8 mouse cellular contexts compared by ENCODE assay signal in genomic region chr10:128337306-128338181, GRCm38 (mm10). TPM values are rescaled to one million over a fixed set of nuclear protein-coding genes. Genes with fewer than 3 reads are reported as not detected.
DNase-seq lines count a peak whose midpoint lies in the region; ATAC-seq and TF ChIP-seq lines count a peak whose summit lies in the region.

TSS of gene Cs (plus strand) at chr10:128337734.

- no peaks in the 10 kb centered on the region for H3K9me3 ChIP-seq in embryonic facial prominence, embryonic 14.5 days (ENCODE audit: control insufficient read depth, low read length)
- no peaks in the 10 kb centered on the region for H3K9me3 ChIP-seq in limb, embryonic 13.5 days
- H3K9me3 ChIP-seq in midbrain, embryonic 16.5 days (replicated peaks; ENCODE audit: control insufficient read depth, low read length, poor library complexity, severe bottlenecking): no peaks in the 10 kb centered on the region

- H3K4me1 ChIP-seq in embryonic facial prominence, embryonic 14.5 days (ENCODE audit: control insufficient read depth, insufficient read depth, low read length): 0 out of 2 replicates have a peak, but pooled peaks cover 10% of the 10 kb centered on the region
- peaks cover 11% of the 10 kb centered on the region for H3K4me1 ChIP-seq in heart, adult 2 months (ENCODE audit: control insufficient read depth, insufficient read depth, low read length)
- H3K4me1 ChIP-seq in limb, embryonic 13.5 days: peaks cover 16% of the 10 kb centered on the region
- peaks cover 24% of the 10 kb centered on the region for H3K4me1 ChIP-seq in midbrain, embryonic 16.5 days (ENCODE audit: control insufficient read depth, insufficient read depth, low read length)

- no peak for TF ChIP-seq CTCF in heart, adult 2 months (IDR thresholded peaks at IDR 0.05)

- H3K4me2 ChIP-seq in embryonic facial prominence, embryonic 14.5 days (ENCODE audit: low read depth, low read length): peak within 1 kb of the TSS; percentile 68
- H3K4me2 ChIP-seq in limb, embryonic 13.5 days (replicated peaks): peak within 1 kb of the TSS; percentile 83
- peak within 1 kb of the TSS; percentile 92 for H3K4me2 ChIP-seq in midbrain, embryonic 16.5 days (ENCODE audit: low read length)

- peak; percentile 71 for TF ChIP-seq POLR2A in heart, adult 2 months (IDR thresholded peaks at IDR 0.05; ENCODE audit: insufficient read depth, low read depth, low read length)

- H3K9ac ChIP-seq in embryonic facial prominence, embryonic 14.5 days (ENCODE audit: low read depth, low read length): peak within 1 kb of the TSS; percentile 77
- H3K9ac ChIP-seq in heart, adult 2 months (ENCODE audit: low read depth, low read length): peak within 1 kb of the TSS; percentile 99
- H3K9ac ChIP-seq in limb, embryonic 13.5 days: peak within 1 kb of the TSS; percentile 91
- H3K9ac ChIP-seq in midbrain, embryonic 16.5 days (ENCODE audit: low read depth, low read length): peak within 1 kb of the TSS; percentile 96

- TF ChIP-seq EP300 in heart, adult 2 months (IDR thresholded peaks at IDR 0.05; ENCODE audit: insufficient read depth, low read depth, low read length): peak; percentile 64; the same call in 1 of the 2 replicates

- peak; percentile 98 for ATAC-seq in embryonic facial prominence, embryonic 14.5 days (ENCODE audit: low read depth)
- peak; percentile 98 for ATAC-seq in limb, embryonic 13.5 days (ENCODE audit: low FRiP score, low read depth)
- ATAC-seq in midbrain, embryonic 16.5 days: peak; percentile 97

- DNase-seq in 3T3-L1 (ENCODE audit: low read depth, low spot score): peak; percentile 98
- peak; percentile 86 to 97 for DNase-seq in adrenal gland, postnatal 4 days (ENCODE audit: low spot score in 2 of 2)
- DNase-seq in embryonic facial prominence, embryonic 14.5 days (ENCODE audit: low spot score): peak; percentile 99
- DNase-seq in heart, adult 2 months: peak; percentile 96 to 97
- peak; percentile 96 to 97 for DNase-seq in kidney, adult 8-10 months
- DNase-seq in spleen, postnatal 10 days (ENCODE audit: low spot score in 2 of 2): peak; percentile 94 to 95

- no peaks in the 10 kb centered on the region for H3K27me3 ChIP-seq in embryonic facial prominence, embryonic 14.5 days (replicated peaks; ENCODE audit: control insufficient read depth, insufficient read depth, low read length)
- no peaks in the 10 kb centered on the region for H3K27me3 ChIP-seq in heart, adult 2 months (ENCODE audit: control insufficient read depth, insufficient read depth, low read length)
- H3K27me3 ChIP-seq in limb, embryonic 13.5 days: no peaks in the 10 kb centered on the region
- H3K27me3 ChIP-seq in midbrain, embryonic 16.5 days (ENCODE audit: control insufficient read depth, insufficient read depth, low read depth, low read length): no peaks in the 10 kb centered on the region

- WGBS in embryonic facial prominence, embryonic 14.5 days: under 1% methylated on average over 51 of the region's 61 CpGs
- under 1% methylated on average over 61 of the region's 61 CpGs for WGBS in heart, adult 2 months
- 1% methylated on average over 61 of the region's 61 CpGs for WGBS in limb, embryonic 13.5 days
- under 1% methylated on average over 59 of the region's 61 CpGs for WGBS in midbrain, embryonic 16.5 days

- H3K79me2 ChIP-seq in heart, adult 2 months (replicated peaks; ENCODE audit: control insufficient read depth, insufficient read depth, low read length): peaks cover 8% of the 10 kb centered on the region

- peak within 1 kb of the TSS; percentile 84 for H3K27ac ChIP-seq in embryonic facial prominence, embryonic 14.5 days (replicated peaks; ENCODE audit: low read depth, low read length)
- peak within 1 kb of the TSS; percentile 90 for H3K27ac ChIP-seq in heart, adult 2 months
- H3K27ac ChIP-seq in limb, embryonic 13.5 days: peak within 1 kb of the TSS; percentile 85
- H3K27ac ChIP-seq in midbrain, embryonic 16.5 days (ENCODE audit: low read length): peak within 1 kb of the TSS; percentile 93

- H3K4me3 ChIP-seq in embryonic facial prominence, embryonic 14.5 days (ENCODE audit: low read depth, low read length): peak within 1 kb of the TSS; percentile 68
- peak within 1 kb of the TSS; percentile 71 for H3K4me3 ChIP-seq in heart, adult 2 months
- H3K4me3 ChIP-seq in limb, embryonic 13.5 days: peak within 1 kb of the TSS; percentile 84
- peak within 1 kb of the TSS; percentile 100 for H3K4me3 ChIP-seq in midbrain, embryonic 16.5 days (ENCODE audit: low read depth, low read length)

- intact Hi-C loops in heart, adult 2 months (cut with DNase I): loop anchor here (2.0 to 5.0 kb wide), 3 partner anchors 15 to 71 kb away; partner anchors contain the start of genes Ankrd52 and Cnpy2

- H3K36me3 ChIP-seq in embryonic facial prominence, embryonic 14.5 days (ENCODE audit: control insufficient read depth, insufficient read depth, low read length): no peaks in the 10 kb centered on the region
- H3K36me3 ChIP-seq in heart, adult 2 months (ENCODE audit: control insufficient read depth, insufficient read depth, low read length): peaks cover 31% of the 10 kb centered on the region
- H3K36me3 ChIP-seq in limb, embryonic 13.5 days: 0 out of 2 replicates have a peak, but pooled peaks cover 6% of the 10 kb centered on the region
- no peaks in the 10 kb centered on the region for H3K36me3 ChIP-seq in midbrain, embryonic 16.5 days (ENCODE audit: control insufficient read depth, insufficient read depth, low read length)

RNA-seq across cellular contexts. Expression of gene Cs, which starts in this region (rescaled TPM):
- total RNA-seq in adrenal gland, postnatal 4 days (2021): 100 to 1,000 TPM; 300 to 355 TPM
- polyA plus RNA-seq in embryonic facial prominence, embryonic 14.5 days (2014; fragmentation: Nextera tagmentation; extraction: Ambion mirVana): 199 and 201 TPM in 2 replicates
- 1,000 to 10,000 TPM in 1 of 2 experiments, 100 to 1,000 TPM in 1; 947 to 1,091 TPM for total RNA-seq in heart, adult 2 months (2021)
- polyA plus RNA-seq in heart, adult 2 months (2012; rRNA removed): 1,148 and 1,658 TPM in 2 replicates
- polyA plus RNA-seq in limb, embryonic 13.5 days (2015; fragmentation: Nextera tagmentation; extraction: Ambion mirVana): 167 and 176 TPM in 2 replicates
- polyA plus RNA-seq in midbrain, embryonic 16.5 days (2015; fragmentation: Nextera tagmentation; extraction: Ambion mirVana): 247 and 265 TPM in 2 replicates

Comparison
In these comparisons a context has a peak if more than half of its experiments do, and no peak if none do; other contexts are left out.
1. Peak in every context shown above with its lines: DNase-seq, ATAC-seq, H3K4me3 ChIP-seq and H3K27ac ChIP-seq.